Mouse (Mus musculus) bone marrow macrophage, adult 2 months (primary cell): ENCODE measurements around the gene Ilkap.

Experiments
- CTCF ChIP-seq: IDR thresholded peaks from 2 replicates; pipeline ENCODE4 v1.5.1; 2012; ENCODE audit warnings: low read depth, mild to moderate bottlenecking, low read length, moderate library complexity
- POLR2A ChIP-seq: IDR thresholded peaks from 2 replicates; pipeline ENCODE4 v1.6.1; 2012; ENCODE audit warnings: mild to moderate bottlenecking, low read depth, low read length, borderline replicate concordance

DNA sequence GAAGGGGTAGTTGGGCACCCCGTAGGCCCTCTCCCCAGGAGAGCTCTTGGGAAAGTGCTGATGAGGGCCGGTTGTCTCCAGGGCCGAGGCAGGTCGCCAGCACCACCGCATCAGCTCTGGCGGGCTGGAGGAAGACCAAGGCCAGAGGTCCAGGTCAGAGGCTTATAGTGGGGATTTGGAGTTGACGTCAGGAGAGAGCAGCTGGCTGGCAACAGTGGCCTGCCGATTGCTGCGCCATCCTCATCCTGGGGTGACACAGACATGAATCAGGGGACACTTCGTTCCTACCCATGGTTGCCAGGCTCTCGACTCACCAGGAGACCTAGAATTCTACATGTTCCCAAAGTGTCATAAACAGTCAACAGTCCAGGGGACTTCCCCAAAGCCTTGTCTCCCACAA is 42.5 kb downstream of the Ilkap start:
- TF ChIP-seq POLR2A (no peak), CTCF (no peak)
